Mouse (Mus musculus) testis, adult 2 months (tissue): ENCODE results near the gene Med8.

Experiments used
- CTCF ChIP-seq: fragments of 200-500 bp; IDR thresholded peaks from 2 replicates; pipeline ENCODE4 v1.5.1; 2012; ENCODE audit warnings: low read depth, mild to moderate bottlenecking, inconsistent platforms, low read length, moderate library complexity; ENCODE audit not compliant: control insufficient read depth, insufficient read depth, insufficient replicate concordance
- POLR2A ChIP-seq: fragments of 200-500 bp; IDR thresholded peaks from 2 replicates; pipeline ENCODE4 v1.6.1; 2012; ENCODE audit warnings: low read depth, mild to moderate bottlenecking, inconsistent platforms, low read length, moderate library complexity; ENCODE audit not compliant: control insufficient read depth

GRCm38 (mm10) chr4:118387316-118387715, 21.8 kb upstream of the Med8 start:
- TF ChIP-seq POLR2A (no peak), CTCF (no peak)
